Mouse (Mus musculus): ENCODE data around the gene Pard3. TPM values are rescaled to one million over a fixed set of nuclear protein-coding genes. Genes with fewer than 3 reads are reported as not detected.
A peak's percentile ranks its signal among the peaks of the same experiment; 100 is the strongest.

Gene Pard3
- polyA plus RNA-seq, 1 experiment from 2014 or later: 26.2 TPM

GRCm38 (mm10) chr8:127181246-127181645 is 117.6 kb downstream of the Pard3 start:
- no peak for ATAC-seq (ENCODE audit: insufficient number of reproducible peaks, low FRiP score)
- no peak overlapping the region for H3K27ac ChIP-seq (ENCODE audit: poor library complexity, severe bottlenecking)
- peaks cover 48% of the 10 kb centered on the region for H3K4me1 ChIP-seq (replicated peaks)
- no peak overlapping the region for H3K4me3 ChIP-seq
- H3K9ac ChIP-seq: no peak overlapping the region
- no peak overlapping the region for H3K4me2 ChIP-seq
- no peaks in the 10 kb centered on the region for H3K27me3 ChIP-seq (replicated peaks)
- H3K36me3 ChIP-seq: no peaks in the 10 kb centered on the region
- no peaks in the 10 kb centered on the region for H3K9me3 ChIP-seq (replicated peaks)
- 81% methylated on average over 3 of the region's 3 CpGs for WGBS

GRCm38 (mm10) chr8:127182065-127182464 is 118.4 kb downstream of the Pard3 start:
- Histone ChIP-seq H3K27me3 (replicated peaks) (no peaks in the 10 kb centered on the region), H3K9me3 (replicated peaks) (no peaks in the 10 kb centered on the region), H3K4me3 (no peak overlapping the region), H3K4me1 (replicated peaks) (peaks cover 54% of the 10 kb centered on the region), H3K9ac (no peak overlapping the region), H3K36me3 (no peaks in the 10 kb centered on the region), H3K4me2 (no peak overlapping the region), H3K27ac (ENCODE audit: poor library complexity, severe bottlenecking) (no peak overlapping the region)
- ATAC-seq (ENCODE audit: insufficient number of reproducible peaks, low FRiP score): no peak
- WGBS: 64% methylated on average over 3 of the region's 3 CpGs

DNA sequence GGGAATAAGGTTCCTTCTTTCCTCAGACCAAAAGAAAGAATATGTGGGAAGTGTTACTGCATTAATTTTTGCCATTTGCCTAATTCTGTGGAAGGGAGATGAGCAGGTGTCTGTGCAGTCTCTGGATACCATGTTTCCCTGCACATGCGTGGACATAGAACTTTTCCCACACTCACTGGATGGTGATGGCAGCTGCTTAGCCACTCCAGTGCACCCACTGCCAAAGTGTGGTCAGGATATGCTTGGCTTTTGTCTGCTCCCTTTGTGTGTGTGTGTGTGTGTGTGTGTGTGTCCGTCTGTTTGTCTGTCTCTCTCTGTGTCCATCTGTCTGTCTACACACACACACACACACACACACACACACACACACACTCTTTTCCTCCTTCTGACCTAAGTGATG is 119.8 kb downstream of the Pard3 start:
- Histone ChIP-seq H3K9ac (no peak overlapping the region), H3K4me2 (no peak overlapping the region; the same call in 1 of the 2 replicates), H3K9me3 (replicated peaks) (no peaks in the 10 kb centered on the region), H3K4me3 (no peak overlapping the region), H3K4me1 (replicated peaks) (peaks cover 60% of the 10 kb centered on the region), H3K27me3 (replicated peaks) (no peaks in the 10 kb centered on the region), H3K36me3 (no peaks in the 10 kb centered on the region), H3K27ac (ENCODE audit: poor library complexity, severe bottlenecking) (peak overlapping the region; percentile 52)
- no peak for ATAC-seq (ENCODE audit: insufficient number of reproducible peaks, low FRiP score)
- WGBS: 61% methylated on average over 2 of the region's 2 CpGs

- Histone ChIP-seq H3K9me3 (replicated peaks) (no peaks in the 10 kb centered on the region), H3K36me3 (no peaks in the 10 kb centered on the region), H3K4me3 (no peak overlapping the region), H3K4me1 (replicated peaks) (peaks cover 60% of the 10 kb centered on the region), H3K27me3 (replicated peaks) (no peaks in the 10 kb centered on the region), H3K4me2 (no peak overlapping the region; the same call in 1 of the 2 replicates), H3K27ac (ENCODE audit: poor library complexity, severe bottlenecking) (peak overlapping the region; percentile 52; the same call in 1 of the 2 replicates), H3K9ac (no peak overlapping the region)
- 12% methylated on average over 4 of the region's 4 CpGs for WGBS
- ATAC-seq (ENCODE audit: insufficient number of reproducible peaks, low FRiP score): peak; percentile 14; the same call in 1 of the 2 replicates
Measured at GRCm38 (mm10) chr8:127184025-127184424, 120.3 kb downstream of the Pard3 start.

GRCm38 (mm10) chr8:127185897-127186296 is 122.2 kb downstream of the Pard3 start:
- H3K27ac ChIP-seq (ENCODE audit: poor library complexity, severe bottlenecking): no peak overlapping the region
- 46% methylated on average over 7 of the region's 7 CpGs for WGBS
- no peak overlapping the region for H3K9ac ChIP-seq
- no peaks in the 10 kb centered on the region for H3K27me3 ChIP-seq (replicated peaks)
- H3K4me2 ChIP-seq: no peak overlapping the region
- no peak overlapping the region for H3K4me3 ChIP-seq
- H3K36me3 ChIP-seq: no peaks in the 10 kb centered on the region
- no peaks in the 10 kb centered on the region for H3K9me3 ChIP-seq (replicated peaks)
- ATAC-seq (ENCODE audit: insufficient number of reproducible peaks, low FRiP score): no peak
- H3K4me1 ChIP-seq (replicated peaks): peaks cover 65% of the 10 kb centered on the region

GRCm38 (mm10) chr8:127188671-127189070 is 125.0 kb downstream of the Pard3 start:
- H3K4me1 ChIP-seq (replicated peaks): peaks cover 62% of the 10 kb centered on the region
- H3K9ac ChIP-seq: no peak overlapping the region
- no peaks in the 10 kb centered on the region for H3K36me3 ChIP-seq
- no peaks in the 10 kb centered on the region for H3K9me3 ChIP-seq (replicated peaks)
- no peak overlapping the region for H3K27ac ChIP-seq (ENCODE audit: poor library complexity, severe bottlenecking)
- no peak for ATAC-seq (ENCODE audit: insufficient number of reproducible peaks, low FRiP score)
- no peak overlapping the region for H3K4me2 ChIP-seq
- H3K27me3 ChIP-seq (replicated peaks): no peaks in the 10 kb centered on the region
- no peak overlapping the region for H3K4me3 ChIP-seq

- Histone ChIP-seq H3K27me3 (replicated peaks) (no peaks in the 10 kb centered on the region), H3K4me2 (no peak overlapping the region), H3K9me3 (replicated peaks) (no peaks in the 10 kb centered on the region), H3K36me3 (no peaks in the 10 kb centered on the region), H3K4me3 (no peak overlapping the region), H3K4me1 (replicated peaks) (peaks cover 46% of the 10 kb centered on the region), H3K27ac (ENCODE audit: poor library complexity, severe bottlenecking) (no peak overlapping the region), H3K9ac (no peak overlapping the region)
- 44% methylated on average over 7 of the region's 7 CpGs for WGBS
- ATAC-seq (ENCODE audit: insufficient number of reproducible peaks, low FRiP score): no peak
Measured at GRCm38 (mm10) chr8:127190350-127190749, 126.7 kb downstream of the Pard3 start.

GRCm38 (mm10) chr8:127191387-127191786 is 127.7 kb downstream of the Pard3 start:
- H3K9me3 ChIP-seq (replicated peaks): no peaks in the 10 kb centered on the region
- no peak overlapping the region for H3K4me2 ChIP-seq
- ATAC-seq (ENCODE audit: insufficient number of reproducible peaks, low FRiP score): no peak
- no peaks in the 10 kb centered on the region for H3K27me3 ChIP-seq (replicated peaks)
- H3K4me1 ChIP-seq (replicated peaks): peaks cover 43% of the 10 kb centered on the region
- no peak overlapping the region for H3K9ac ChIP-seq
- no peak overlapping the region for H3K4me3 ChIP-seq
- WGBS: 41% methylated on average over 5 of the region's 5 CpGs
- no peaks in the 10 kb centered on the region for H3K36me3 ChIP-seq
- no peak overlapping the region for H3K27ac ChIP-seq (ENCODE audit: poor library complexity, severe bottlenecking)

DNA sequence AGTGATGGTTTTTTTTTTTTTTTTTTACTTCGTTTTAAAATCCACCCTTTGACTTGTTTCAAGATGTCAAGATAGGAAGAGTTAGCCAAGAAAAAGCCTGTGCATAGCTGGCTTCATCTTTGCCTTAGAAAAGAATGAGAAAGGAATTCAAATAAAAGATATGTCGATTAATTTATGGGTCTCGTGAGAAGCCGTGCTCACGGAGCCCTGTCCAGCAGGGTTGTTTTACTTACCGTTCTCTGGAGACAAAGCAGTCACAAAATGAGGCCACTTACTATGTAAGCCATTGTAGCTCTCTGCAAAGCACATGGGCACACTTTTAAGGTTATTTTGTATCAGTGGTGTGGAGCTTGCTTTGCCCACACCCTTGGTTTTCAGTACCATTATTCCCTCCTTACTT is 128.1 kb downstream of the Pard3 start:
- no peak overlapping the region for H3K4me2 ChIP-seq
- no peaks in the 10 kb centered on the region for H3K36me3 ChIP-seq
- no peak overlapping the region for H3K27ac ChIP-seq (ENCODE audit: poor library complexity, severe bottlenecking)
- H3K4me1 ChIP-seq (replicated peaks): peaks cover 44% of the 10 kb centered on the region
- ATAC-seq (ENCODE audit: insufficient number of reproducible peaks, low FRiP score): no peak
- no peaks in the 10 kb centered on the region for H3K9me3 ChIP-seq (replicated peaks)
- H3K4me3 ChIP-seq: no peak overlapping the region
- H3K9ac ChIP-seq: no peak overlapping the region
- no peaks in the 10 kb centered on the region for H3K27me3 ChIP-seq (replicated peaks)
- WGBS: 77% methylated on average over 6 of the region's 6 CpGs

GRCm38 (mm10) chr8:127192331-127192730 is 128.6 kb downstream of the Pard3 start:
- Histone ChIP-seq H3K9ac (no peak overlapping the region), H3K36me3 (no peaks in the 10 kb centered on the region), H3K27me3 (replicated peaks) (no peaks in the 10 kb centered on the region), H3K9me3 (replicated peaks) (no peaks in the 10 kb centered on the region), H3K4me1 (replicated peaks) (peaks cover 45% of the 10 kb centered on the region), H3K27ac (ENCODE audit: poor library complexity, severe bottlenecking) (peak overlapping the region; percentile 47; the same call in 1 of the 2 replicates), H3K4me2 (peak overlapping the region; percentile 19), H3K4me3 (no peak overlapping the region)
- 66% methylated on average over 10 of the region's 10 CpGs for WGBS
- no peak for ATAC-seq (ENCODE audit: insufficient number of reproducible peaks, low FRiP score)

DNA sequence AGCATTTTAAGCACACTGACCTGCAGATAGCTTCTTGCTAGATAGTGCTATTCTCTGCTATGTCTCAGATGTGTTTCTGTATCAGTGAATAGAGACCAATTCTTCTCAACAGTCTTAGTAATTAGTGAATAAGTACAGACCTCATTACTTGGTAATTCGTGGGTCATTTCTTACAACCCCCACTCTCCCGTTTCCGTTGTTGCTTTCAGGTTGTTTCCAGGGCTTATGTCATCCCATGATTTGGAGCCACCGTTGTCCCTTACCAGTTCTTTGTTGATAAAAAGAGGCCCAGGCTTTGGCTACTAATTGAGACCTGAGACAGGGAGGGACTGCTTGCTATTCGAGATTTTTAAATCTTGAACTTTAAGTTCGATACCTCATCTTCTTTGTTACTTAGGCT is 129.7 kb downstream of the Pard3 start:
- H3K36me3 ChIP-seq: no peaks in the 10 kb centered on the region
- no peak overlapping the region for H3K4me2 ChIP-seq
- ATAC-seq (ENCODE audit: insufficient number of reproducible peaks, low FRiP score): no peak
- no peaks in the 10 kb centered on the region for H3K9me3 ChIP-seq (replicated peaks)
- 46% methylated on average over 6 of the region's 6 CpGs for WGBS
- H3K9ac ChIP-seq: no peak overlapping the region
- peaks cover 43% of the 10 kb centered on the region for H3K4me1 ChIP-seq (replicated peaks)
- H3K27me3 ChIP-seq (replicated peaks): no peaks in the 10 kb centered on the region
- no peak overlapping the region for H3K27ac ChIP-seq (ENCODE audit: poor library complexity, severe bottlenecking)
- no peak overlapping the region for H3K4me3 ChIP-seq

GRCm38 (mm10) chr8:127194786-127195407 is 131.2 kb downstream of the Pard3 start:
- no peaks in the 10 kb centered on the region for H3K36me3 ChIP-seq
- H3K4me3 ChIP-seq: no peak overlapping the region
- no peaks in the 10 kb centered on the region for H3K27me3 ChIP-seq (replicated peaks)
- no peak overlapping the region for H3K27ac ChIP-seq (ENCODE audit: poor library complexity, severe bottlenecking)
- peaks cover 39% of the 10 kb centered on the region for H3K4me1 ChIP-seq (replicated peaks)
- whole genome bisulfite sequencing: 80% methylated on average over 15 of the region's 15 CpGs
- H3K4me2 ChIP-seq: no peak overlapping the region
- no peak for ATAC-seq (ENCODE audit: insufficient number of reproducible peaks, low FRiP score)
- no peak overlapping the region for H3K9ac ChIP-seq
- H3K9me3 ChIP-seq (replicated peaks): no peaks in the 10 kb centered on the region
